Mouse (Mus musculus) macrophage (primary cell): ENCODE results near the gene Uqcr11. TPM values are rescaled to one million over a fixed set of nuclear protein-coding genes. Genes with fewer than 3 reads are reported as not detected.

Experiments
- H3K27ac ChIP-seq: fragments of 350-480 bp; formaldehyde crosslinking; 2 replicates; pipeline ENCODE4 v1.9.0; 2021
- H3K36me3 ChIP-seq: fragments of 350-480 bp; formaldehyde crosslinking; 2 replicates; pipeline ENCODE4 v1.9.0; 2021; ENCODE audit errors: inconsistent target
- H3K4me3 ChIP-seq: fragments of 350-480 bp; formaldehyde crosslinking; 2 replicates; pipeline ENCODE4 v1.9.0; 2021; ENCODE audit errors: inconsistent target
- H3K79me2 ChIP-seq: fragments of 350-480 bp; formaldehyde crosslinking; 2 replicates; pipeline ENCODE4 v1.9.0; 2021; ENCODE audit errors: inconsistent target
- WGBS: methylation state at CpG from one replicate; pipeline ENCODE4 v1.1.7; 2026; ENCODE audit warnings: inconsistent platforms; ENCODE audit not compliant: missing documents; 5-methylcytosine and 5-hydroxymethylcytosine counted together
- polyA plus RNA-seq: library from polyadenylated mRNA; stranded (reverse); fragments of 250-400 nt; gene quantifications from 3 replicates; pipeline ENCODE4 v1.2.4, GENCODE M21; 2018; ENCODE audit warnings: inconsistent platforms

Gene Uqcr11
- polyA plus RNA-seq, 1 experiment from 2014 or later, result 150 TPM

GRCm38 (mm10) chr10:80384709-80385108 is 21.9 kb downstream of the Uqcr11 start:
- Histone ChIP-seq H3K79me2 (peaks cover 37% of the 10 kb centered on the region; the same call in 1 of the 2 replicates), H3K36me3 (no peaks in the 10 kb centered on the region), H3K4me3 (no peak overlapping the region), H3K27ac (no peak overlapping the region)
- WGBS, result 93% methylated on average over 7 of the region's 7 CpGs

- no peaks in the 10 kb centered on the region for H3K36me3 ChIP-seq
- H3K4me3 ChIP-seq, result no peak overlapping the region
- peaks cover 37% of the 10 kb centered on the region; the same call in 1 of the 2 replicates for H3K79me2 ChIP-seq
- no peak overlapping the region for H3K27ac ChIP-seq
- 74% methylated on average over 4 of the region's 4 CpGs for WGBS
Measured at GRCm38 (mm10) chr10:80384115-80384639, 22.5 kb downstream of the Uqcr11 start.

- WGBS, result 88% methylated on average over 4 of the region's 4 CpGs
- no peak overlapping the region for H3K4me3 ChIP-seq
- H3K27ac ChIP-seq, result no peak overlapping the region
- H3K36me3 ChIP-seq, result no peaks in the 10 kb centered on the region
- H3K79me2 ChIP-seq, result peaks cover 37% of the 10 kb centered on the region; the same call in 1 of the 2 replicates
Measured at GRCm38 (mm10) chr10:80383431-80383830, 23.2 kb downstream of the Uqcr11 start.

- Histone ChIP-seq H3K36me3 (no peaks in the 10 kb centered on the region), H3K4me3 (no peak overlapping the region), H3K27ac (no peak overlapping the region), H3K79me2 (peaks cover 37% of the 10 kb centered on the region; the same call in 1 of the 2 replicates)
- WGBS, result 99% methylated on average over 7 of the region's 7 CpGs
Measured at GRCm38 (mm10) chr10:80382641-80383365, 23.8 kb downstream of the Uqcr11 start.

GRCm38 (mm10) chr10:80377716-80378115 is 28.9 kb downstream of the Uqcr11 start:
- Histone ChIP-seq H3K79me2 (no peaks in the 10 kb centered on the region), H3K27ac (no peak overlapping the region), H3K4me3 (no peak overlapping the region), H3K36me3 (no peaks in the 10 kb centered on the region)
- WGBS, result 55% methylated on average over 10 of the region's 10 CpGs

- H3K27ac ChIP-seq, result no peak overlapping the region
- H3K79me2 ChIP-seq, result no peaks in the 10 kb centered on the region
- H3K36me3 ChIP-seq, result no peaks in the 10 kb centered on the region
- no peak overlapping the region for H3K4me3 ChIP-seq
- whole genome bisulfite sequencing, result 0% methylated on average over 7 of the region's 7 CpGs
Measured at GRCm38 (mm10) chr10:80376160-80376559, 30.5 kb downstream of the Uqcr11 start.

GRCm38 (mm10) chr10:80374063-80374462 is 32.6 kb downstream of the Uqcr11 start:
- H3K27ac ChIP-seq, result no peak overlapping the region
- no peak overlapping the region for H3K4me3 ChIP-seq
- H3K79me2 ChIP-seq, result no peaks in the 10 kb centered on the region
- WGBS, result 40% methylated on average over 5 of the region's 6 CpGs
- H3K36me3 ChIP-seq, result no peaks in the 10 kb centered on the region

- H3K79me2 ChIP-seq, result no peaks in the 10 kb centered on the region
- WGBS, result 92% methylated on average over 6 of the region's 6 CpGs
- no peak overlapping the region for H3K4me3 ChIP-seq
- H3K36me3 ChIP-seq, result no peaks in the 10 kb centered on the region
- no peak overlapping the region for H3K27ac ChIP-seq
Measured at GRCm38 (mm10) chr10:80372706-80373105, 33.9 kb downstream of the Uqcr11 start.

- Histone ChIP-seq H3K27ac (no peak overlapping the region), H3K79me2 (no peaks in the 10 kb centered on the region), H3K4me3 (no peak overlapping the region), H3K36me3 (no peaks in the 10 kb centered on the region)
- 73% methylated on average over 9 of the region's 9 CpGs for WGBS
Measured at GRCm38 (mm10) chr10:80371983-80372382, 34.6 kb downstream of the Uqcr11 start.

- 9% methylated on average over 12 of the region's 12 CpGs for WGBS
- H3K36me3 ChIP-seq, result no peaks in the 10 kb centered on the region
- H3K4me3 ChIP-seq, result no peak overlapping the region
Measured at GRCm38 (mm10) chr10:80371411-80371966, 35.1 kb downstream of the Uqcr11 start.

GRCm38 (mm10) chr10:80369995-80370747 is 36.5 kb downstream of the Uqcr11 start:
- H3K36me3 ChIP-seq, result no peaks in the 10 kb centered on the region
- 83% methylated on average over 21 of the region's 21 CpGs for WGBS
- no peak overlapping the region for H3K4me3 ChIP-seq
- no peak overlapping the region for H3K27ac ChIP-seq
- no peaks in the 10 kb centered on the region for H3K79me2 ChIP-seq

More at GRCm38 (mm10) chr10:80371411-80371966, 35.1 kb downstream of the Uqcr11 start:
- Histone ChIP-seq H3K27ac (no peak overlapping the region), H3K79me2 (no peaks in the 10 kb centered on the region)

- no peak overlapping the region for H3K27ac ChIP-seq
- no peak overlapping the region for H3K4me3 ChIP-seq
- no peaks in the 10 kb centered on the region for H3K36me3 ChIP-seq
- 91% methylated on average over 6 of the region's 6 CpGs for WGBS
- no peaks in the 10 kb centered on the region for H3K79me2 ChIP-seq
Measured at GRCm38 (mm10) chr10:80368392-80368791, 38.2 kb downstream of the Uqcr11 start.

GRCm38 (mm10) chr10:80367954-80368353 is 38.7 kb downstream of the Uqcr11 start:
- H3K4me3 ChIP-seq, result no peak overlapping the region
- no peak overlapping the region for H3K27ac ChIP-seq
- no peaks in the 10 kb centered on the region for H3K36me3 ChIP-seq
- no peaks in the 10 kb centered on the region for H3K79me2 ChIP-seq
- 58% methylated on average over 4 of the region's 5 CpGs for WGBS

- Histone ChIP-seq H3K4me3 (no peak overlapping the region), H3K36me3 (no peaks in the 10 kb centered on the region), H3K79me2 (no peaks in the 10 kb centered on the region), H3K27ac (no peak overlapping the region)
- WGBS, result 81% methylated on average over 6 of the region's 6 CpGs
Measured at GRCm38 (mm10) chr10:80365736-80366135, 40.9 kb downstream of the Uqcr11 start.

- no peak overlapping the region for H3K4me3 ChIP-seq
- H3K36me3 ChIP-seq, result no peaks in the 10 kb centered on the region
- H3K79me2 ChIP-seq, result no peaks in the 10 kb centered on the region
- H3K27ac ChIP-seq, result no peak overlapping the region
- WGBS, result 57% methylated on average over 6 of the region's 6 CpGs
Measured at GRCm38 (mm10) chr10:80363734-80364133, 42.9 kb downstream of the Uqcr11 start.
